Mouse (Mus musculus): Measurements from ENCODE around the gene Col6a2. TPM values are rescaled to one million over a fixed set of nuclear protein-coding genes. Genes with fewer than 3 reads are reported as not detected.

Col6a2 gene
- polyA plus RNA-seq, 1 experiment from 2014 or later = 6.2 TPM

DNA sequence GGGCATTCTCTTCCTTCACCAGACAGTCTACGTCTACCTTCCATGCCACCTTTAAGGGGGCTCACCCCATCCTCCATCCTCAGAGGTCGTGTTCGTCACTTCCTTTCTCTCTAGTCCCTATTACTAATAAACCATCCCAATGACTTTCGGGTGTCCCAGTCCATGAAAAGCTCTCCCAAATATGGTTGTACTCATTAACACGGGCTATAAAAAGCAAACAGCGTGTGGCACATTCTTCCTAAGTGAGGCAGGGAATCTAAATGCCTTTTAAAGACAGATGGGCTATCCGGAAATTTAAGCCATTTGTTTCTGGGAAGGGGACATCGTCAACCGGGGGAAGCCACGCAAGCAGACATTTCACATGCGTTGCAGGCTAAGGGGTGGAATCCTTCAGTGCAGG is 33.2 kb downstream of the Col6a2 start:
- no peak for DNase-seq
- no peaks in the 10 kb centered on the region for H3K27me3 ChIP-seq (ENCODE audit: insufficient read depth, low read length)
- no peak overlapping the region for H3K4me3 ChIP-seq (ENCODE audit: low read depth, low read length)
- no peak for ATAC-seq
- no peak overlapping the region for H3K9ac ChIP-seq (replicated peaks)
- H3K36me3 ChIP-seq (replicated peaks; ENCODE audit: insufficient read depth, low read length) = 0 out of 2 replicates have a peak, but pooled peaks cover 6% of the 10 kb centered on the region
- no peak overlapping the region for H3K27ac ChIP-seq (ENCODE audit: low read depth)
- H3K9me3 ChIP-seq (ENCODE audit: low read length) = no peaks in the 10 kb centered on the region
- WGBS (ENCODE audit: insufficient replicate concordance) = 80% methylated on average over 11 of the region's 11 CpGs
- no peak for TF ChIP-seq EP300 (IDR thresholded peaks at IDR 0.05; ENCODE audit: low read depth)
- no peak for TF ChIP-seq CTCF (IDR thresholded peaks at IDR 0.05; ENCODE audit: low read depth)
- 0 out of 2 replicates have a peak, but pooled peaks cover 4% of the 10 kb centered on the region for H3K4me1 ChIP-seq (ENCODE audit: insufficient read depth)
- no peak overlapping the region for H3K4me2 ChIP-seq (ENCODE audit: low read depth, low read length)

DNA sequence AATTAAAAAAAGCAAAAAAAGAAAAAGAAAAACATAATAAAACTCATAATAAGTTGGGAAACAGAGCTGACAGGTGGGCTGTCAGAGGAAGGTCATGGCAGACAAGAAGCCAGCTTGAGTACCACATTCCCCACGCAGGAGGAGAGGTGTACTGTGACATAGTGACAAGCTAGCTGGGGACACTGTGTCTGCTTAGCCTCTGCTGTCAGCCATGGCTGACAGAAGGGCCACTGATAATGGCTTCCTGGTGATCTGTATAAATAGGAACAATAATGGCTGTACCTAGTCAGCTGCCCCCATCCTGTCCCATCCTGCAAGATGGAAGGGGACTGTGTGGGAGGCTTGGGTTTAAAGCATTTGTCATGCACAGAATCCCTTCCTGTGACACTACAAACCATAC is 37.2 kb downstream of the Col6a2 start:
- Histone ChIP-seq H3K4me1 (ENCODE audit: insufficient read depth) (no peaks in the 10 kb centered on the region), H3K36me3 (replicated peaks; ENCODE audit: insufficient read depth, low read length) (peaks cover 8% of the 10 kb centered on the region; the same call in 1 of the 2 replicates), H3K4me2 (ENCODE audit: low read depth, low read length) (no peak overlapping the region), H3K27me3 (ENCODE audit: insufficient read depth, low read length) (no peaks in the 10 kb centered on the region), H3K9me3 (ENCODE audit: low read length) (no peaks in the 10 kb centered on the region), H3K27ac (ENCODE audit: low read depth) (no peak overlapping the region), H3K9ac (replicated peaks) (no peak overlapping the region), H3K4me3 (ENCODE audit: low read depth, low read length) (no peak overlapping the region)
- TF ChIP-seq CTCF (IDR thresholded peaks at IDR 0.05; ENCODE audit: low read depth) (no peak), EP300 (IDR thresholded peaks at IDR 0.05; ENCODE audit: low read depth) (no peak)
- 35% methylated on average over 1 of the region's 1 CpGs for whole genome bisulfite sequencing (ENCODE audit: insufficient replicate concordance)
- ATAC-seq = no peak
- no peak for DNase-seq

DNA sequence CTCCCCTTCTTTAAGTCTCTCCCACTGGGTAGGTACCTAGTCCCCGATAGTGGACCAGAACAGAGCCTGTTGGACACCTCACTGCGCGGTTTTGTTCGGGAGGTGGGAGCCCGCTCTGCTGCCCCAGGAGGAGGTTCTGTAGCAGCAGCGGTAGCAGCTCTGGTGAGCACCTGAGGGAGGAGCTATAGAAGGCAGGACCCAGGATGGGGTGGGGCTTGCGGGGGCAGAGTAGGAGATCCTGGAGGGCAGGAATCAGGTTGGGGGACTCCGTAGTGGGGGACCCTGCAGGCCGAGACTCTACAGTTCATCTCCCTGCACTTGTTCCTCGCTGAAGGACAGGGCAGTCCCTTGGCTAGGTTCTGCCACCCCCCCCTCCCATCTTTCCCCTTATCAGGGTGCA is 39.3 kb downstream of the Col6a2 start:
- no peak overlapping the region for H3K9ac ChIP-seq (replicated peaks)
- H3K4me3 ChIP-seq (ENCODE audit: low read depth, low read length) = no peak overlapping the region
- H3K27ac ChIP-seq (ENCODE audit: low read depth) = no peak overlapping the region
- peaks cover 8% of the 10 kb centered on the region; the same call in 1 of the 2 replicates for H3K36me3 ChIP-seq (replicated peaks; ENCODE audit: insufficient read depth, low read length)
- H3K4me2 ChIP-seq (ENCODE audit: low read depth, low read length) = no peak overlapping the region
- no peaks in the 10 kb centered on the region for H3K27me3 ChIP-seq (ENCODE audit: insufficient read depth, low read length)
- DNase-seq = no peak
- no peak for ATAC-seq
- no peaks in the 10 kb centered on the region for H3K9me3 ChIP-seq (ENCODE audit: low read length)
- TF ChIP-seq CTCF (IDR thresholded peaks at IDR 0.05; ENCODE audit: low read depth) (no peak), EP300 (IDR thresholded peaks at IDR 0.05; ENCODE audit: low read depth) (no peak)
- no peaks in the 10 kb centered on the region for H3K4me1 ChIP-seq (ENCODE audit: insufficient read depth)
- 23% methylated on average over 9 of the region's 10 CpGs for WGBS (ENCODE audit: insufficient replicate concordance)

DNA sequence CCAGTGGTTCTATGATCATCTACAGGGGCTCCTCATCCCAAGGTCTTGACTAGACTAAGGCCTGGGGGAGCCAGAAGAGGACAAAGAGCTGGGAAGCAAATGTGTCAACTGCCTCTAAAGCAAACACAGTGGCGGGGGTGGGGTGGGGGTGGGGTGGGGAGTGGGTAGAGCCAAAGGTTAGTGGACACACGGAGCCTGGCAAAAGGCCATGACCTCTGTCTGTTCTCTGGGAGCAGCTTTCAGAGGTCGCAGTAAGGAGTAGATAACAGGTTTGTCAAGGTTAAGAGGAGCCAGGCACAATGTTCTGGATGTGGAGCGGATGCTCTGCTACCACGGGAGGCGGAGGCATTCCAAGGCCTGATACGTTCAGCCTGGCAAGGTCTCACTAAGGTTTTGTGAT is 46.5 kb downstream of the Col6a2 start:
- Histone ChIP-seq H3K4me2 (ENCODE audit: low read depth, low read length) (peak overlapping the region; percentile 58), H3K9ac (replicated peaks) (no peak overlapping the region), H3K27me3 (ENCODE audit: insufficient read depth, low read length) (no peaks in the 10 kb centered on the region), H3K4me1 (ENCODE audit: insufficient read depth) (peaks cover 8% of the 10 kb centered on the region; the same call in 1 of the 2 replicates), H3K4me3 (ENCODE audit: low read depth, low read length) (no peak overlapping the region), H3K36me3 (replicated peaks; ENCODE audit: insufficient read depth, low read length) (no peaks in the 10 kb centered on the region; the same call in 1 of the 2 replicates), H3K9me3 (ENCODE audit: low read length) (no peaks in the 10 kb centered on the region), H3K27ac (ENCODE audit: low read depth) (peak overlapping the region; percentile 93)
- DNase-seq = peak; percentile 85
- peak; percentile 71 for ATAC-seq
- WGBS (ENCODE audit: insufficient replicate concordance) = 66% methylated on average over 7 of the region's 7 CpGs
- TF ChIP-seq CTCF (IDR thresholded peaks at IDR 0.05; ENCODE audit: low read depth) (no peak), EP300 (IDR thresholded peaks at IDR 0.05; ENCODE audit: low read depth) (no peak)

DNA sequence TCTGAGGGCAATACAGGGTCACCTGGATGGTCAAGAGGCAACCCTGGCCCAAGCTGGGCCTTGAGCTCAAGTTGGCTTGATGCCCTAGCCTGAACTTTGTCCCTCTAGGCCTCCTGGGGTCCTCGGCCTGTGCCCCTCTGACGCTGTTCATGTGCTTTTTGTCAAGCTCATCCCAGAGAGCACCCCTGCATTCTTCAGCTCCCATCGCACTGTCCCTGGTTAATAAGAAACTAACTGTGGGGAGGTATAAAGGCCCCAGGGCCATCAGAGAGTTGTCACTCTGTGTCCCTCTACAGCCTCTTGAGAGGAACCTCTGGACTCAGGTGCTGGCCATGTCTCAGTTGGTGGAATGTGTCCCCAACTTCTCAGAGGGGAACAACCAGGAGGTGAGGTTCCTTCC is 48.1 kb downstream of the Col6a2 start, which contains the start of gene Ftcd:
Gene Ftcd (plus strand): TSS at position 275 of the 400 bp plus-strand sequence.
- peak; percentile 77 for ATAC-seq
- no peak for TF ChIP-seq CTCF (IDR thresholded peaks at IDR 0.05; ENCODE audit: low read depth)
- TF ChIP-seq EP300 (IDR thresholded peaks at IDR 0.05; ENCODE audit: low read depth) = no peak; the same call in 1 of the 2 replicates
- Histone ChIP-seq H3K9me3 (ENCODE audit: low read length) (no peaks in the 10 kb centered on the region), H3K4me1 (ENCODE audit: insufficient read depth) (peaks cover 8% of the 10 kb centered on the region; the same call in 1 of the 2 replicates), H3K27ac (ENCODE audit: low read depth) (peak within 1 kb of the TSS; percentile 93), H3K4me2 (ENCODE audit: low read depth, low read length) (peak within 1 kb of the TSS; percentile 58), H3K4me3 (ENCODE audit: low read depth, low read length) (peak within 1 kb of the TSS; percentile 26; the same call in 1 of the 2 replicates), H3K9ac (replicated peaks) (peak within 1 kb of the TSS; percentile 51), H3K27me3 (ENCODE audit: insufficient read depth, low read length) (no peaks in the 10 kb centered on the region), H3K36me3 (replicated peaks; ENCODE audit: insufficient read depth, low read length) (no peaks in the 10 kb centered on the region; the same call in 1 of the 2 replicates)
- 62% methylated on average over 3 of the region's 3 CpGs for WGBS (ENCODE audit: insufficient replicate concordance)
- DNase-seq = peak; percentile 64

DNA sequence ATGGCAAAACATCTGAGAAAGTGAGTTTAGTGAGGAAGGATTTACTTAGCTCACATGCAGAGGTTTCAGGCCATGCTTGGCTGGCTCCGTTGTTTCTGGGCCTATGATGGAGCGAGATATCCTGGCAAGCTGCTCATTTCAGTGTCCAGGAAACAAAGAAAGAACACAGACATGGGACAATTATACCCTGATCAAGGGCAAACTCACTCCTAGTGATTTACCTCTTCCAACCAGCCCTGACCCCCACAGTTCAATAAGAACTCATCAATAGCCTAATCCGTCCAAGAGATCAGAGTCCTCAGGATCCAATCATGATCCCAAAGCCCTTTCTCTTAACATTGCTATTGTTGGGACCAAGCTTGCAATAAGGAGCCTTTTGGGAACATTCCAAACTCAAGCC is 51.3 kb downstream of the Col6a2 start:
- Histone ChIP-seq H3K27ac (ENCODE audit: low read depth) (no peak overlapping the region), H3K4me3 (ENCODE audit: low read depth, low read length) (no peak overlapping the region), H3K4me2 (ENCODE audit: low read depth, low read length) (no peak overlapping the region), H3K36me3 (replicated peaks; ENCODE audit: insufficient read depth, low read length) (no peaks in the 10 kb centered on the region), H3K27me3 (ENCODE audit: insufficient read depth, low read length) (no peaks in the 10 kb centered on the region), H3K4me1 (ENCODE audit: insufficient read depth) (peaks cover 8% of the 10 kb centered on the region; the same call in 1 of the 2 replicates), H3K9ac (replicated peaks) (no peak overlapping the region), H3K9me3 (ENCODE audit: low read length) (no peaks in the 10 kb centered on the region)
- no peak for DNase-seq
- 75% methylated on average over 3 of the region's 3 CpGs for WGBS (ENCODE audit: insufficient replicate concordance)
- TF ChIP-seq EP300 (IDR thresholded peaks at IDR 0.05; ENCODE audit: low read depth) (no peak), CTCF (IDR thresholded peaks at IDR 0.05; ENCODE audit: low read depth) (no peak)
- no peak for ATAC-seq
